Mouse (Mus musculus) lung, embryonic 16.5 days (tissue): Measurements from ENCODE around the gene Tspan9. TPM values are rescaled to one million over a fixed set of nuclear protein-coding genes. Genes with fewer than 3 reads are reported as not detected.

Experiments used
- ATAC-seq: fragments of 200-750 bp; cut with Nextera tagmentation; 2 replicates; pipeline ENCODE4 v1.8.0; 2017; ENCODE audit warnings: low read depth, mild to moderate bottlenecking, moderate library complexity
- H3K27ac ChIP-seq: fragments of 300-500 bp; sonication (generic); 2 replicates; pipeline ENCODE4 v1.5.1; 2014; ENCODE audit warnings: mild to moderate bottlenecking, control low read depth, low read length
- H3K27me3 ChIP-seq: fragments of 300-500 bp; sonication (generic); 2 replicates; pipeline ENCODE4 v1.6.1; 2014; ENCODE audit warnings: low read depth, low read length, mixed read lengths; ENCODE audit not compliant: control insufficient read depth, insufficient read depth
- H3K36me3 ChIP-seq: fragments of 300-500 bp; sonication (generic); 2 replicates; pipeline ENCODE4 v1.6.1; 2014; ENCODE audit warnings: low read length; ENCODE audit not compliant: control insufficient read depth, insufficient read depth
- H3K4me1 ChIP-seq: fragments of 300-500 bp; sonication (generic); replicated peaks from 2 replicates; pipeline ENCODE4 v1.6.1; 2014; ENCODE audit warnings: low read length, mixed read lengths; ENCODE audit not compliant: control insufficient read depth, insufficient read depth
- H3K4me2 ChIP-seq: fragments of 300-500 bp; sonication (generic); 2 replicates; pipeline ENCODE4 v1.6.1; 2014; ENCODE audit warnings: low read depth, low read length, control low read depth
- H3K4me3 ChIP-seq: fragments of 300-500 bp; sonication (generic); 2 replicates; pipeline ENCODE4 v1.5.1; 2014; ENCODE audit warnings: mild to moderate bottlenecking, low read length, control low read depth
- H3K9ac ChIP-seq: fragments of 300-500 bp; sonication (generic); 2 replicates; pipeline ENCODE4 v1.6.1; 2014; ENCODE audit warnings: low read length, control low read depth
- H3K9me3 ChIP-seq: fragments of 300-500 bp; sonication (generic); 2 replicates; pipeline ENCODE4 v1.6.1; 2016; ENCODE audit warnings: low read length; ENCODE audit not compliant: control insufficient read depth
- WGBS: fragments of 180-500 bp; shearing (Covaris S2); extraction: QIAGEN DNeasy Blood & Tissue Kit; methylation state at CpG from one replicate; pipeline ENCODE4 v1.1.7; 2014; 5-methylcytosine and 5-hydroxymethylcytosine counted together
- microRNA-seq: library from miRNA; unstranded; fragments of <30 nt; microRNA quantifications from one replicate; pipeline ENCODE4, GENCODE M21; 2016
- polyA plus RNA-seq: library from polyadenylated mRNA; unstranded; fragments of >200 nt; fragmentation: Nextera tagmentation; extraction: Ambion mirVana; gene quantifications from 2 replicates; pipeline ENCODE4 v1.2.1, GENCODE M21; 2015

Gene Tspan9
- polyA plus RNA-seq, 1 experiment from 2014 or later: 158 TPM

GRCm38 (mm10) chr6:127920652-127921051 is 222.7 kb downstream of the Tspan9 start:
- peak; percentile 76 for ATAC-seq
- 9% methylated on average over 8 of the region's 8 CpGs for WGBS

GRCm38 (mm10) chr6:127919491-127919890 is 223.9 kb downstream of the Tspan9 start:
- H3K36me3 ChIP-seq: peaks cover 3% of the 10 kb centered on the region; the same call in 1 of the 2 replicates
- no peak overlapping the region for H3K27ac ChIP-seq
- H3K4me2 ChIP-seq: no peak overlapping the region
- no peak overlapping the region for H3K4me3 ChIP-seq
- H3K9ac ChIP-seq: no peak overlapping the region
- 81% methylated on average over 6 of the region's 6 CpGs for WGBS
- 0 out of 2 replicates have a peak, but pooled peaks cover 2% of the 10 kb centered on the region for H3K9me3 ChIP-seq
- peaks cover 3% of the 10 kb centered on the region; the same call in 1 of the 2 replicates for H3K4me1 ChIP-seq
- no peaks in the 10 kb centered on the region for H3K27me3 ChIP-seq
- ATAC-seq: no peak

More at GRCm38 (mm10) chr6:127920652-127921051, 222.7 kb downstream of the Tspan9 start:
- H3K27me3 ChIP-seq: no peaks in the 10 kb centered on the region
- H3K9me3 ChIP-seq: 0 out of 2 replicates have a peak, but pooled peaks cover 2% of the 10 kb centered on the region
- H3K27ac ChIP-seq: no peak overlapping the region
- H3K4me2 ChIP-seq: no peak overlapping the region
- H3K36me3 ChIP-seq: peaks cover 3% of the 10 kb centered on the region; the same call in 1 of the 2 replicates
- H3K4me3 ChIP-seq: no peak overlapping the region
- H3K4me1 ChIP-seq: peaks cover 3% of the 10 kb centered on the region; the same call in 1 of the 2 replicates
- H3K9ac ChIP-seq: no peak overlapping the region

- H3K4me2 ChIP-seq: no peak overlapping the region
- H3K9ac ChIP-seq: no peak overlapping the region
- WGBS: 70% methylated on average over 4 of the region's 4 CpGs
- peaks cover 3% of the 10 kb centered on the region; the same call in 1 of the 2 replicates for H3K36me3 ChIP-seq
- no peak for ATAC-seq
- 0 out of 2 replicates have a peak, but pooled peaks cover 2% of the 10 kb centered on the region for H3K9me3 ChIP-seq
- H3K4me3 ChIP-seq: no peak overlapping the region
- H3K27me3 ChIP-seq: no peaks in the 10 kb centered on the region
- peaks cover 3% of the 10 kb centered on the region; the same call in 1 of the 2 replicates for H3K4me1 ChIP-seq
- no peak overlapping the region for H3K27ac ChIP-seq
Observed at GRCm38 (mm10) chr6:127917712-127918111, 225.7 kb downstream of the Tspan9 start.

- Histone ChIP-seq H3K4me1 (peaks cover 3% of the 10 kb centered on the region; the same call in 1 of the 2 replicates), H3K4me3 (no peak overlapping the region), H3K36me3 (peaks cover 3% of the 10 kb centered on the region; the same call in 1 of the 2 replicates), H3K4me2 (no peak overlapping the region), H3K27ac (no peak overlapping the region), H3K9ac (no peak overlapping the region), H3K9me3 (0 out of 2 replicates have a peak, but pooled peaks cover 2% of the 10 kb centered on the region), H3K27me3 (no peaks in the 10 kb centered on the region)
- 51% methylated on average over 3 of the region's 3 CpGs for WGBS
- no peak for ATAC-seq
Observed at GRCm38 (mm10) chr6:127916993-127917392, 226.4 kb downstream of the Tspan9 start.

GRCm38 (mm10) chr6:127912938-127913337 is 230.5 kb downstream of the Tspan9 start:
- Histone ChIP-seq H3K4me1 (no peaks in the 10 kb centered on the region), H3K4me2 (no peak overlapping the region), H3K36me3 (peaks cover 3% of the 10 kb centered on the region; the same call in 1 of the 2 replicates), H3K9me3 (0 out of 2 replicates have a peak, but pooled peaks cover 2% of the 10 kb centered on the region), H3K27me3 (no peaks in the 10 kb centered on the region), H3K4me3 (no peak overlapping the region), H3K27ac (no peak overlapping the region), H3K9ac (no peak overlapping the region)
- 90% methylated on average over 3 of the region's 3 CpGs for WGBS
- ATAC-seq: peak; percentile 34; the same call in 1 of the 2 replicates

- ATAC-seq: no peak
- H3K4me2 ChIP-seq: no peak overlapping the region
- no peak overlapping the region for H3K9ac ChIP-seq
- 0 out of 2 replicates have a peak, but pooled peaks cover 2% of the 10 kb centered on the region for H3K9me3 ChIP-seq
- H3K27me3 ChIP-seq: no peaks in the 10 kb centered on the region
- peaks cover 3% of the 10 kb centered on the region; the same call in 1 of the 2 replicates for H3K36me3 ChIP-seq
- no peak overlapping the region for H3K4me3 ChIP-seq
- H3K27ac ChIP-seq: no peak overlapping the region
- no peaks in the 10 kb centered on the region for H3K4me1 ChIP-seq
- WGBS: 69% methylated on average over 4 of the region's 4 CpGs
Observed at GRCm38 (mm10) chr6:127911687-127912086, 231.7 kb downstream of the Tspan9 start.

Small RNAs within 50 kb of the gene (microRNA-seq; reads per million reads assigned to microRNA genes)
- not detected for gene Gm26338

Other genes starting within 250 kb of the Tspan9 start
- gene Tead4, start 157.2 kb upstream of the Tspan9 start, polyA plus RNA-seq: 5.5 and 5.9 TPM in 2 replicates
- 19.3 and 21.6 TPM in 2 replicates for gene Tulp3, start 212.3 kb upstream of the Tspan9 start, polyA plus RNA-seq
- gene Rhno1, start 219.3 kb upstream of the Tspan9 start, polyA plus RNA-seq: 113 and 117 TPM in 2 replicates
- 39.6 and 43.2 TPM in 2 replicates for gene Foxm1, start 219.4 kb upstream of the Tspan9 start, polyA plus RNA-seq
- gene Tex52, start 231.9 kb upstream of the Tspan9 start, polyA plus RNA-seq: 0.31 and 0.65 TPM in 2 replicates
- gene Gm44596, start 231.9 kb upstream of the Tspan9 start, polyA plus RNA-seq: not detected in 2 replicates